Mouse (Mus musculus) embryonic facial prominence, embryonic 12.5 days (tissue): ENCODE data around the gene Asl. TPM values are rescaled to one million over a fixed set of nuclear protein-coding genes. Genes with fewer than 3 reads are reported as not detected.

Source experiments
- ATAC-seq: fragments of 200-750 bp; cut with Nextera tagmentation; 2 replicates; pipeline ENCODE4 v1.8.0; 2017; ENCODE audit not compliant: insufficient number of reproducible peaks, insufficient read depth, low FRiP score, low TSS enrichment
- H3K27ac ChIP-seq: fragments of 300-500 bp; sonication (generic); 2 replicates; pipeline ENCODE4 v1.5.1; 2016; ENCODE audit warnings: mild to moderate bottlenecking
- H3K27me3 ChIP-seq: fragments of 300-500 bp; sonication (generic); 2 replicates; pipeline ENCODE4 v1.6.1; 2016; ENCODE audit warnings: mild to moderate bottlenecking, moderate library complexity
- H3K36me3 ChIP-seq: fragments of 300-500 bp; sonication (generic); 2 replicates; pipeline ENCODE4 v1.6.1; 2016; ENCODE audit warnings: mild to moderate bottlenecking
- H3K4me1 ChIP-seq: fragments of 300-500 bp; sonication (generic); 2 replicates; pipeline ENCODE4 v1.6.1; 2016
- H3K4me2 ChIP-seq: fragments of 300-500 bp; sonication (generic); replicated peaks from 2 replicates; pipeline ENCODE4 v1.6.1; 2016; ENCODE audit warnings: mild to moderate bottlenecking, moderate library complexity
- H3K4me3 ChIP-seq: fragments of 300-500 bp; sonication (generic); 2 replicates; pipeline ENCODE4 v1.5.1; 2016; ENCODE audit warnings: mild to moderate bottlenecking
- H3K9ac ChIP-seq: fragments of 300-500 bp; sonication (generic); 2 replicates; pipeline ENCODE4 v1.6.1; 2016; ENCODE audit warnings: mild to moderate bottlenecking, moderate library complexity
- H3K9me3 ChIP-seq: fragments of 300-500 bp; sonication (generic); 2 replicates; pipeline ENCODE4 v1.6.1; 2016; ENCODE audit warnings: mild to moderate bottlenecking, moderate library complexity
- WGBS: fragments of 180-500 bp; shearing (Covaris S2); methylation state at CpG from one replicate; pipeline ENCODE4 v1.1.7; 2016; 5-methylcytosine and 5-hydroxymethylcytosine counted together
- polyA plus RNA-seq: library from polyadenylated mRNA; unstranded; fragments of >200 nt; fragmentation: Nextera tagmentation; extraction: Ambion mirVana; gene quantifications from 2 replicates; pipeline ENCODE4 v1.2.1, GENCODE M21; 2016

Gene Asl
- polyA plus RNA-seq, 1 experiment from 2014 or later = 24.0 TPM

GRCm38 (mm10) chr5:130001356-130001987, 27.6 kb downstream of the Asl start:
- Histone ChIP-seq H3K4me3 (peak overlapping the region; percentile 51), H3K4me1 (peaks cover 16% of the 10 kb centered on the region), H3K36me3 (no peaks in the 10 kb centered on the region), H3K27ac (no peak overlapping the region), H3K9me3 (no peaks in the 10 kb centered on the region), H3K27me3 (no peaks in the 10 kb centered on the region), H3K9ac (peak overlapping the region; percentile 34; the same call in 1 of the 2 replicates), H3K4me2 (peak overlapping the region; percentile 66)
- 68% methylated on average over 5 of the region's 5 CpGs for WGBS
- no peak for ATAC-seq

GRCm38 (mm10) chr5:130000735-130001134, 28.3 kb downstream of the Asl start:
- WGBS = 91% methylated on average over 12 of the region's 12 CpGs
- Histone ChIP-seq H3K27ac (no peak overlapping the region), H3K4me3 (no peak overlapping the region), H3K27me3 (no peaks in the 10 kb centered on the region), H3K9ac (no peak overlapping the region), H3K4me1 (peaks cover 16% of the 10 kb centered on the region), H3K4me2 (no peak overlapping the region), H3K36me3 (no peaks in the 10 kb centered on the region), H3K9me3 (no peaks in the 10 kb centered on the region)
- no peak for ATAC-seq

- H3K9ac ChIP-seq = no peak overlapping the region
- no peak overlapping the region for H3K27ac ChIP-seq
- H3K9me3 ChIP-seq = no peaks in the 10 kb centered on the region
- H3K4me1 ChIP-seq = peaks cover 16% of the 10 kb centered on the region
- 32% methylated on average over 4 of the region's 4 CpGs for WGBS
- no peaks in the 10 kb centered on the region for H3K36me3 ChIP-seq
- H3K4me3 ChIP-seq = no peak overlapping the region
- no peak overlapping the region for H3K4me2 ChIP-seq
- H3K27me3 ChIP-seq = no peaks in the 10 kb centered on the region
- no peak for ATAC-seq
These were observed 29.9 kb downstream of the Asl start for GRCm38 (mm10) chr5:129999097-129999496.

- Histone ChIP-seq H3K36me3 (0 out of 2 replicates have a peak, but pooled peaks cover 6% of the 10 kb centered on the region), H3K9me3 (no peaks in the 10 kb centered on the region), H3K9ac (no peak overlapping the region), H3K27me3 (no peaks in the 10 kb centered on the region), H3K4me2 (no peak overlapping the region), H3K27ac (no peak overlapping the region), H3K4me3 (no peak overlapping the region), H3K4me1 (peaks cover 10% of the 10 kb centered on the region)
- ATAC-seq = no peak
- 71% methylated on average over 19 of the region's 19 CpGs for WGBS
These were observed 31.3 kb downstream of the Asl start for GRCm38 (mm10) chr5:129997700-129998099.

- WGBS = 90% methylated on average over 7 of the region's 7 CpGs
- H3K4me2 ChIP-seq = no peak overlapping the region
- H3K27me3 ChIP-seq = no peaks in the 10 kb centered on the region
These were observed 34.1 kb downstream of the Asl start for GRCm38 (mm10) chr5:129994989-129995388.

GRCm38 (mm10) chr5:129993374-129993773, 35.7 kb downstream of the Asl start:
- Histone ChIP-seq H3K27ac (no peak overlapping the region), H3K4me3 (no peak overlapping the region), H3K36me3 (0 out of 2 replicates have a peak, but pooled peaks cover 6% of the 10 kb centered on the region), H3K9me3 (no peaks in the 10 kb centered on the region), H3K4me2 (no peak overlapping the region), H3K27me3 (no peaks in the 10 kb centered on the region), H3K9ac (no peak overlapping the region), H3K4me1 (no peaks in the 10 kb centered on the region)
- 91% methylated on average over 14 of the region's 14 CpGs for WGBS
- no peak for ATAC-seq

More at GRCm38 (mm10) chr5:129994989-129995388, 34.1 kb downstream of the Asl start:
- Histone ChIP-seq H3K9me3 (no peaks in the 10 kb centered on the region), H3K9ac (no peak overlapping the region), H3K4me3 (no peak overlapping the region), H3K4me1 (no peaks in the 10 kb centered on the region), H3K36me3 (0 out of 2 replicates have a peak, but pooled peaks cover 6% of the 10 kb centered on the region), H3K27ac (no peak overlapping the region)
- no peak for ATAC-seq

GRCm38 (mm10) chr5:129991898-129992297, 37.1 kb downstream of the Asl start:
- 91% methylated on average over 5 of the region's 5 CpGs for WGBS
- no peaks in the 10 kb centered on the region for H3K4me1 ChIP-seq
- H3K9ac ChIP-seq = no peak overlapping the region
- no peak overlapping the region for H3K4me3 ChIP-seq
- H3K4me2 ChIP-seq = no peak overlapping the region
- no peaks in the 10 kb centered on the region for H3K9me3 ChIP-seq
- peaks cover 6% of the 10 kb centered on the region; the same call in 1 of the 2 replicates for H3K36me3 ChIP-seq
- no peak overlapping the region for H3K27ac ChIP-seq
- ATAC-seq = no peak
- H3K27me3 ChIP-seq = no peaks in the 10 kb centered on the region

- Histone ChIP-seq H3K4me1 (no peaks in the 10 kb centered on the region), H3K4me3 (no peak overlapping the region), H3K9me3 (no peaks in the 10 kb centered on the region), H3K27me3 (no peaks in the 10 kb centered on the region), H3K9ac (no peak overlapping the region), H3K27ac (no peak overlapping the region), H3K36me3 (peaks cover 12% of the 10 kb centered on the region), H3K4me2 (no peak overlapping the region)
- ATAC-seq = no peak
- WGBS = 84% methylated on average over 13 of the region's 13 CpGs
These were observed 39.7 kb downstream of the Asl start for GRCm38 (mm10) chr5:129989376-129989775.

GRCm38 (mm10) chr5:129980216-129980615, 48.8 kb downstream of the Asl start:
- 79% methylated on average over 3 of the region's 3 CpGs for WGBS
- no peak overlapping the region for H3K4me3 ChIP-seq
- no peak overlapping the region for H3K27ac ChIP-seq
- peaks cover 17% of the 10 kb centered on the region for H3K36me3 ChIP-seq
- no peaks in the 10 kb centered on the region for H3K4me1 ChIP-seq
- H3K27me3 ChIP-seq = no peaks in the 10 kb centered on the region
- H3K4me2 ChIP-seq = no peak overlapping the region
- ATAC-seq = no peak
- no peak overlapping the region for H3K9ac ChIP-seq
- H3K9me3 ChIP-seq = no peaks in the 10 kb centered on the region

- WGBS = 90% methylated on average over 5 of the region's 5 CpGs
- ATAC-seq = no peak
- no peaks in the 10 kb centered on the region for H3K4me1 ChIP-seq
- H3K9ac ChIP-seq = no peak overlapping the region
- no peak overlapping the region for H3K4me2 ChIP-seq
- H3K27ac ChIP-seq = no peak overlapping the region
- H3K27me3 ChIP-seq = no peaks in the 10 kb centered on the region
- no peak overlapping the region for H3K4me3 ChIP-seq
- H3K36me3 ChIP-seq = peaks cover 8% of the 10 kb centered on the region
- H3K9me3 ChIP-seq = no peaks in the 10 kb centered on the region
These were observed 50.4 kb downstream of the Asl start for GRCm38 (mm10) chr5:129978608-129979007.

- no peaks in the 10 kb centered on the region for H3K4me1 ChIP-seq
- H3K27ac ChIP-seq = no peak overlapping the region
- H3K36me3 ChIP-seq = no peaks in the 10 kb centered on the region
- H3K27me3 ChIP-seq = no peaks in the 10 kb centered on the region
- no peaks in the 10 kb centered on the region for H3K9me3 ChIP-seq
- WGBS = 84% methylated on average over 4 of the region's 4 CpGs
- no peak for ATAC-seq
- no peak overlapping the region for H3K9ac ChIP-seq
- H3K4me3 ChIP-seq = no peak overlapping the region
- no peak overlapping the region for H3K4me2 ChIP-seq
These were observed 51.3 kb downstream of the Asl start for GRCm38 (mm10) chr5:129977768-129978167.

- 78% methylated on average over 4 of the region's 4 CpGs for WGBS
- Histone ChIP-seq H3K9ac (no peak overlapping the region), H3K9me3 (no peaks in the 10 kb centered on the region), H3K4me1 (no peaks in the 10 kb centered on the region), H3K27me3 (no peaks in the 10 kb centered on the region), H3K4me2 (no peak overlapping the region), H3K36me3 (peaks cover 6% of the 10 kb centered on the region), H3K27ac (no peak overlapping the region), H3K4me3 (no peak overlapping the region)
- ATAC-seq = no peak
These were observed 54.2 kb downstream of the Asl start for GRCm38 (mm10) chr5:129974866-129975311.
